Mouse (Mus musculus): ENCODE measurements around the gene Gpr149. TPM values are rescaled to one million over a fixed set of nuclear protein-coding genes. Genes with fewer than 3 reads are reported as not detected.

Gpr149 gene
- total RNA-seq (2023): not detected

GRCm38 (mm10) chr3:62604973-62605372, at the start of gene Gpr149:
TSS of gene Gpr149 (minus strand) at chr3:62605140.

DNA sequence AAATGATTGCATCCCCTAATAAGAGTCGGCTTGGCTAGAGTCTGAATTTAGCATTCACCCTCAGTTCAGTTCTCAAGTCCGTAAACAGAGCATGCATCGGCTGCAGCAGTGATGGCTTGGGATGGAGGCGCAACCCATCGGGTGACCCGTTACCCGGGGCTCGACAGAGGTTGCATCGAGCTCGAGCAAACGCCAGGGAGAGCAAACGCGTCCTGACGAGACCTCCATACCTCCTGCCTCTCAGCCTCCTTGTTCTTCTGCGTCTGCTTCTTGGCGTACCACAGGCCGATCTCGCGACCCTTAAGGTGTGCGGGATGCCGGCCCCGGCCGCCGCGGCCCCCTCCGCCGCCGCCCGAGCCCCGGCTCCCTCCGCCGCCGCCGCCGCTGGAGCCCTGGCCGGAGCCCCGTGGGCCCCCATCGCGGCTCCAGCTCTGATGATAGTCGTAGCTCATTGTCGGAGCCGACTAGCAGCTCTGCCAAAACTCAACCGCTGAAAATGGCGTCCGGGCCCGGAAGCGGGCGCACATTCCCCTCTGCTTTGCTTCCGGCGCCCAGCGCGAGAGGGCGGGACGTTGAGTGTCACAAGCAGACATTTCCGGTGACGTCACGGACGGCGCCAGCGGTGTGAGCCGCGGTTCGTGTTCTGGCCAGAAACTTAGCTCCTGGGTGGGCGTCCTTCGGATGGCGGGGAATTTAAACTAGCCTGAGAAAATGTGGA, 98.3 kb downstream of the Gpr149 start, which contains the start of gene Dhx36:
Dhx36 (minus strand) TSS at position 517 of the 718 bp plus-strand sequence.

Other genes starting within 250 kb of the Gpr149 start
- 10 to 100 TPM; 36.9 to 37.7 TPM for gene Dhx36, start 98.1 kb downstream of the Gpr149 start, total RNA-seq (2023)